Mouse (Mus musculus) lung, postnatal 10 days (tissue): ENCODE results near the gene Kcnk3.
A peak's percentile ranks its signal among the peaks of the same experiment; 100 is the strongest.

Experiments used
- DNase-seq: peaks from one replicate; pipeline ENCODE4 v3.0.0; 2021

Gene Kcnk3

DNA sequence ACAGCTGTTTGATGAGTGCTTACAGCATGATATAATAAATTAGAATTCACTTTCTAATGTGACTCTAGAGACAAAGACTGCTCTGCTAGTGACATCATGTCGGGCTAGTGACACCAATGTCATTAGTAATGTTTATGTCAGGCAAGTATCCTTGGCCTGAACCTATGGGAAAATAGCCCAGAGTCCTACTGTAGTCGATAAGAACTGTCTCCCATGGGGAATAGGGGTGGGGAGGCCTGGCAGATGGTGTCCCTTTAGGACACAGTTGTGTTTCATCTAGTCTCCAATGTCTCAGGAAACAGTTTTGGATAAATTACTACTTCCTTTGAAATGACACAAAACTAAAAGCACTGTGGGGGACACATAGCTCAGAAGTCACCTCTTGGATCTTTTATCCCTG, 58.1 kb downstream of the Kcnk3 start:
- DNase-seq = peak; percentile 61

DNA sequence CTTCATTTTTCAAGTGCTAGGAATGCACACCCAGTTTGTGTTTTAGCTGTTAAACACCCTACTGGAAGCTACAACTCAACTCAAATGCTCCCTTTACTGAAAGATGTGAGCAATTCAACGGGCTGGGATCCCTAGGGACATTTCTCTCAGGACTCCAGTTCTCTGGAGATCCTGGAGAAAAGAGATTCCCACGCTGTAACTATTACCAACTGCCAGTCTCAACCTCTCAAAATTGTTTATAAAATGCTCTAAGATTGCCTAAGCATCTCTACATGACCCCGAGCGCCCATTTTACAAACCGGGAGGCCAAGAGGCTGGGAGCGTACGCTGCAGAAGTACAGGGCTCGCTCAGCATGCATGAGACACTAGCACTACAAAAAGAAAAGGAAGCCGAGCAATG, 59.4 kb downstream of the Kcnk3 start:
- DNase-seq = no peak

GRCm38 (mm10) chr5:30647815-30648560, 60.0 kb downstream of the Kcnk3 start, which contains the start of gene Slc35f6:
Gene Slc35f6 (plus strand): TSS chr5:30647933.
- peak; percentile 97 for DNase-seq

GRCm38 (mm10) chr5:30649558-30649957, 61.6 kb downstream of the Kcnk3 start:
- DNase-seq = no peak

DNA sequence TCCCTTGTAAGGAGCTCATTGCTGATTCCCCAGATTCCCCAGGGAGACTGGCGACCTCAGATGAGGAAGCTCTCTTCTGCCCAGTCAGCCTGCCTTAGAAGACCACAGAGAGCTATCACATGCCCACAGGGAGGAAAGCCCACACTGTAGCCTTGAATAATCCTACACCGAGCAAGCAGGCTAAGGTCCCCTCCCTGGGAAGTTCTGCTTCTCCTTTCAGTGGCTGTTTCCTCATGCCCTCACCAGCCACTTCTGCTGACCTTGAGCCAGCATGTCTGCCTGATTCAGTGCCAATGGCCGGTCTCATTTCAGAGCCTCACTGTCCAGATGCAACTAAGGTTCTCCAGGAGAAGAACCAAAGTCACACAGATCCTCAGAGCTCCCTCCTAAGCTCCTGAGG, 62.8 kb downstream of the Kcnk3 start:
- DNase-seq = no peak

- DNase-seq = no peak
Observed at GRCm38 (mm10) chr5:30651554-30651953, 63.6 kb downstream of the Kcnk3 start.

- DNase-seq = no peak
Observed at GRCm38 (mm10) chr5:30653246-30653645, 65.3 kb downstream of the Kcnk3 start.

GRCm38 (mm10) chr5:30655042-30655441, 67.1 kb downstream of the Kcnk3 start:
- no peak for DNase-seq

- DNase-seq = no peak
Observed at GRCm38 (mm10) chr5:30655526-30656195, 67.7 kb downstream of the Kcnk3 start.

GRCm38 (mm10) chr5:30659042-30659441, 71.1 kb downstream of the Kcnk3 start:
- DNase-seq = no peak

DNA sequence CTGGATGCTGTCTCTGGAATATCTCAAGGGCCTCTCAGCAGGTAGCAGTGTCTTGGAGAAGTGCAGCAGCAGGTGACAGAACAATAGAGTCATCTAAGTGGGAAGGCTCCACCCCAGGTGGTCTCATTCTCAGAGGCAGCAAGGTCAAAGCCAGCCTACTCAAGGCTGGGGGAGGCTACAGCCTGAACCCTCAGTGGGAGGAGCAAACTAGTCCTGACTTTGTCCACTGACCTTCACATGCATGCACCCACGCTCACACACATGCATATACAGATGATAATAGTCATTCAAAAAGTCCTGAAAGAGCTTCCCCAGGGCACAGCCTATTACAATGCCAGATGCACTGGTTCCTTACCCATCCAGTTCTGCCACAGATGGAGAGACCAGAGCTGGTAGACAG, 72.3 kb downstream of the Kcnk3 start:
- no peak for DNase-seq

GRCm38 (mm10) chr5:30660813-30661212, 72.8 kb downstream of the Kcnk3 start:
- DNase-seq = no peak

DNA sequence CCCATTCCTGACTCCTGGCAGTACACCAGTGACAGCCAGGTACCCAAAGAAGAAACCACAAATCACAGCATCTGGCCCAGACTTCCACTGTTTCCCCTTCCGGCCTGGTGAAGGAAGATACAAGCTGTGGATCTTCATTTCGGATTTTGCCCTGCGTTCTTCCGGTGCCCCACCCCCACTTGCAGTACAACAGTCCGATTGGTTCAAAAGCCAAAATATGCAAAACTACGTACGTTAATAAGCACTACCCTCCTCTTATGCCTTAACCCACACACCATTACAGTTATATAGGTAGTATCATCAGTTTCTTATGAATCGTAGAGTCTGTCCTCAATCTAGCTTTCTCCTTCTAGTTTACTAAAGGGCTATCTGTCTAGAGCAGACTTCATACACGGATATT, 77.4 kb downstream of the Kcnk3 start:
- no peak for DNase-seq

DNA sequence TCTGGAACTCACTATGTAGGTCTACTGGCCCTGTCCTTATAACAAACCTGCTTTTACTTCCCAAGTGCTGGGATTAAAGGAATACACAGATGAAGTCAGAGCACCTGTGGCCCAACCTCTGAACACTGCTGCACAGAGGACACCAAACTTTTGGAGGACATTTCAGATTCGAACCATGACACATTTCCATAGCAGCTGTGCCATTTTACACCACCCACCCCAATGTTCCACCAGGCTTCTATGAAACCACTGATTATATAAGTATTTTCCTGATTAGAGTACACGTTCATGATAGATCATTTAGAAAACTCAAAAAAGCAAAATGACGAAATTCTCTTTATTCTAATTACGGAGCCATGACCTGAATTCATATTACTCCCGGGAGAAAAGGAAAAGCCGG, 78.0 kb downstream of the Kcnk3 start:
- DNase-seq = no peak

DNA sequence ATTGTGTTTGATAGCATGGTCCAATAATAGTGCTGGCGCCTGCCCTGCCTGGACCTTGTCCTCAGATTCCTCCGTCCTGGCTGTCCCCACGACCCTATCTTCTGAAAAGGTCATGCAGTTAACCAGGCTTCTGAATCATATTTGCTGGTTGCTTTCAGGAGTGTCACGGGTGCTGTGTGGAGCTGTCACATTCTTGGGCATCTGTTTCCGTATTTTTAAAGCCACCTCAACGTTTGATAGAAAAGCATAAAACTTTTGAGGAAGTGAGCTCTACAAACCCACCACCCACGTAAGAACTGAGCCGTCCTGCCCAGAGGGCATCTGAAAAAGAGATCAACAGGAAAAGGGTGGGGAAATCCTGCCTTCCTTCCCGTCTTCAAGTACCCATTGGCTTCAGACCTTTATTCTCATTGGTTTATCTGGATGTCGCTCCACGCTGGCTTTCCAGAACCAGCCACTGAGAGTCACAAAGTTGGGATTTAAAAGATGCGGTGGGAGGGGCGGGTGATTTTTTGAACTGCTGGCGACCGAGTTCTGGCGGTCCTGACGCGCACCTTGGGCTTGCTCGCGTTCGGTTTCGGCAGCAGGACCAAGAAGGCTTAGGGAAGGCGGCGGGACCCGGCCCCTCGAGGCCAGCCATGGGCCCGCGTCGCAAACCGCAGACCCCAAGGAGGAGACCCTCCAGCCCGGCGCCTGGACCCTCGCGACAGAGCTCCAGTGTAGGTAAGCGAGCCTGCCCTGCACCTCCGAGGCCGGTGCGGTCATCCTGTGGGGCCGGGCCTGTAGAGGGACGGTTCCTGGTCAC, 78.6 kb downstream of the Kcnk3 start, which contains the start of gene Cenpa:
Gene Cenpa (plus strand): TSS at position 387 of the 805 bp plus-strand sequence.
- DNase-seq = peak; percentile 97

DNA sequence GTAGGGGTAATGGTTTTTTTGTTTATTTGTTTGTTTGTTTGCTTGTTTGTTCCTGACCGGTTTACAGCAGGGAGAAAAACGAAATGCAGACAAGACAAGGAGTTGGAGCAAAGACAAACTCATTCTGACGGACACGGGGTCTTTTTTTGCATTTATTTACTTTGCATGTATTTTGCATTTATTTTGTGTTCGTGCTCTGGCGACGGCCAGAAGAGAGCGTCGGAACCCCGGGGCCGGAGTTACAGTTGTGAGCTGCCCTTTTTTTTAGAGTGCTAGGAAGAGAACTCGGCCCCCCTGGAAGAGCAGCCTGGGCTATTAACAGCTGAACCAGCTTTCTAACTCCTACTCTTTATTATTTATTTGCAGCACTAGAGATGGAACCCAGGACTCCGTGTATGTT, 79.2 kb downstream of the Kcnk3 start:
- DNase-seq = no peak

GRCm38 (mm10) chr5:30667686-30668085, 79.7 kb downstream of the Kcnk3 start:
- no peak for DNase-seq

DNA sequence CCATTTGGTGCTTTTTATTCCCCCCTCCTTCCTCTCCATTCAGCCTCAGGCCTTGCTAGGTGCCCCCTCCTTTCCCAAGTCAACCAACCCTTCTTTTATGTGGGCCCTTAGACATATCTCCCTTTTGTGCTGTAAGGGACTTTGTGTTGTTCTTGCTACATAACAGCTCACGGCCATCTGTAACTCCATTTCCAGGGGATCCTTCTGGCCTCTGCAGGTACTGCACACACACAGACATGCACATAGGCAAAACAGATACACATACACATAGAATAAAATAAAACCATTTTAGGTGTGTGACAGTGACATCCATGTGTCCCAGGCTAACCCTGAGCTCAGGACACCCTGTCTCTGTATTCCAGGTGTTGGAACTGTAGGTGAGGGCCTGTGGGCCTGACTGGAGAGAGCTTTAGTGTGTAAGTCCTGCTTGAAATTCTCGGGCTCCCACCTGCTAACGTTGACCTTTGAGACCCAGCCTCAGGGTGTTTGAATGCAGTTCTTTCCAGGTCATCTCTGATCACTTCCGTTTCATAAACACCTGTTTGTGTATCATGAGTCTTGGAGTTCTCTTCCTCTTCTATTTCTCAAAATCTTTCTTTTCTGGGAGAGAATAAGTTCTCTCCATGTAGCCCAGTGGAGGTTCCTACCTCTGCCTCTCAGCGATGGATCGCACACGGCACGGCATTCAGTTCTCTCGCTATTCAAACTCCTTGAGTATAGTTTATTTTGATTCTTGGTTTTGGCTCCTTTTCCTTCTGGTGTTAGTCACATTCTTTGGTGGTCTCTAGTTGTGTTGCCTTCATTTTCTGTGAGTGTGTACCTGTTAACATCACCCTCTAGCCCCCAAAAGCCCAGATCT, 80.9 kb downstream of the Kcnk3 start:
- no peak for DNase-seq

DNA sequence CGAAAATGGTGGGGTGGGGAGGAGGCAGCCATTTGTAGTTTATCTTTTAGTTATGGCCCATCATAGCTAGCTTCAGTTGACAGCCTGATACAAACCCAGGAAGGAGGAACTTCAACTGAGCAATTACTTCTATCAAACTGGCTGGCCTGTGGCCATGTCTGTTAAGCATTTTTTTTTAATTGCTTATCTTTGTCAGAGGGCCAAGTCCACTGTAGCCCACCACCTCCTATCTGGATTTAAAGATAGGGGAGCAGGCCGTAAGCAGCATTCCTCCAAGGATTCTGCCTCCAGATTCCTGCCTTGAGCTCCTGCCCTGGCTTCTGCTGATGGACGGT, 81.5 kb downstream of the Kcnk3 start:
- DNase-seq = no peak

GRCm38 (mm10) chr5:30670091-30670490, 82.1 kb downstream of the Kcnk3 start:
- no peak for DNase-seq

DNA sequence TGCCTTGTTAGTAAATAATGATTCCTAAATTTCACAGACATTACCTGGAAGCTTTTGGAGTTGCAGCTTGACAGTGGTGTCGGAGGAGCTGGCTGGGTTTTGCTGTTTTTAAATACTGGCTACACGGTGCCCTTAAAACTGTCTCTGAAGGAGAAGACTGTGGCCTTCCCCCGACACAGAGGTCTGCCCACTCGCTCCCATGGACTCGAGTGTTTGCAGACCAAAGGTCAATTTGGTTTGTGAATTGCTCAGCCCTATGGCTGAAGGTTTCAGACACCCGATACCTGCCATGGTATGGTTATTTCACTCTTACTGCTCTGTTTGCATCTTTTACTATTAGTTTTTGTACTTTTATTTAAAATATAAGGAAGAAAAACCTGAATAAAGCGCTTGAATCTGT, 86.0 kb downstream of the Kcnk3 start:
- DNase-seq = no peak
